Mouse (Mus musculus): ENCODE measurements around the gene Gm8279. TPM values are rescaled to one million over a fixed set of nuclear protein-coding genes. Genes with fewer than 3 reads are reported as not detected.
"Not testable (repeated sequence)": the region's sequence is repeated elsewhere in the genome, so short reads cannot be mapped to it uniquely, and the experiment has no call there.

Gm8279 gene
- not detected in 2 replicates for polyA plus RNA-seq (2015; fragmentation: Nextera tagmentation; extraction: Ambion mirVana)

GRCm38 (mm10) chr14:5131219-5131618 is at the start of gene Gm8279:
TSS of gene Gm8279 (plus strand) at chr14:5131519.
- WGBS = 65% methylated on average over 2 of the region's 2 CpGs
- ATAC-seq = not testable (repeated sequence)

DNA sequence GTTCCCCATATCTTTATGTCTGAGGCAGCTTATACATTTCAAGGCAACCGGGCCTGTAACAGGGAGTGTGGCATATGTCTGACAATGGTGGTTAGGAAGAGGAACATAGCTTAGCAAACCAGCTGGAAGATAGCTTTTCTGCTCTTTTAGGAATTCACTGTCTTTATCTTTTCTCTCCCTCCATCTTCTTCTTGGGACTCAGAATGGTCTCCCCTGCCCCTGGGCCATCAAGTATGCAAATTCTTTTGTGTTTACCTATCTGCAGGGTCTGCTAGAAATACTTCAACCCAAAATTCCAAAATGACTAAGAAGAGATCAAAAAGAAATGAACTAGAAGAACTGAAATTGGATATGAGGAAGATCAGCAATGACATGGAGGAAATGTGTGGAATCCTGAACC is 32.9 kb downstream of the Gm8279 start, which contains the start of gene Gm3317:
Gene Gm3317 (plus strand): TSS at position 301 of the 400 bp plus-strand sequence.
- H3K27ac ChIP-seq (ENCODE audit: low read length); H3K4me3 ChIP-seq (replicated peaks; ENCODE audit: low read length); H3K9ac ChIP-seq (replicated peaks; ENCODE audit: low read depth, low read length); H3K36me3 ChIP-seq (ENCODE audit: control insufficient read depth, insufficient read depth); ATAC-seq; H3K4me2 ChIP-seq (ENCODE audit: low read length); H3K27me3 ChIP-seq (replicated peaks; ENCODE audit: control insufficient read depth, insufficient read depth, low read length); H3K9me3 ChIP-seq (ENCODE audit: control insufficient read depth, low read length); H3K4me1 ChIP-seq (replicated peaks; ENCODE audit: control insufficient read depth, insufficient read depth, low read length): not testable (repeated sequence)
- WGBS = no CpG with 5 or more reads among the region's 1 CpGs

More at GRCm38 (mm10) chr14:5131219-5131618, at the start of gene Gm8279:
- H3K27me3 ChIP-seq (replicated peaks; ENCODE audit: control insufficient read depth, insufficient read depth, low read length); H3K9ac ChIP-seq (replicated peaks; ENCODE audit: low read depth, low read length); H3K4me3 ChIP-seq (replicated peaks; ENCODE audit: low read length); H3K4me1 ChIP-seq (replicated peaks; ENCODE audit: control insufficient read depth, insufficient read depth, low read length); H3K4me2 ChIP-seq (ENCODE audit: low read length); H3K36me3 ChIP-seq (ENCODE audit: control insufficient read depth, insufficient read depth); H3K27ac ChIP-seq (ENCODE audit: low read length); H3K9me3 ChIP-seq (ENCODE audit: control insufficient read depth, low read length): not testable (repeated sequence)

GRCm38 (mm10) chr14:5185493-5185892 is 54.2 kb downstream of the Gm8279 start, which contains the start of gene Gm8271:
TSS of gene Gm8271 (plus strand) at chr14:5185793.
- not testable (repeated sequence) for H3K4me2 ChIP-seq (ENCODE audit: low read length); H3K36me3 ChIP-seq (ENCODE audit: control insufficient read depth, insufficient read depth); ATAC-seq; H3K9me3 ChIP-seq (ENCODE audit: control insufficient read depth, low read length); H3K4me3 ChIP-seq (replicated peaks; ENCODE audit: low read length); H3K4me1 ChIP-seq (replicated peaks; ENCODE audit: control insufficient read depth, insufficient read depth, low read length); H3K27ac ChIP-seq (ENCODE audit: low read length); H3K27me3 ChIP-seq (replicated peaks; ENCODE audit: control insufficient read depth, insufficient read depth, low read length); H3K9ac ChIP-seq (replicated peaks; ENCODE audit: low read depth, low read length)
- no CpG with 5 or more reads among the region's 3 CpGs for WGBS

Other genes starting within 250 kb of the Gm8279 start
- gene Gm3278, start 239.1 kb upstream of the Gm8279 start, polyA plus RNA-seq (2015; fragmentation: Nextera tagmentation; extraction: Ambion mirVana) = not detected in 2 replicates
- gene Gm8297, start 147.6 kb upstream of the Gm8279 start, polyA plus RNA-seq (2015; fragmentation: Nextera tagmentation; extraction: Ambion mirVana) = not detected in 2 replicates
- gene Gm3298, start 115.6 kb upstream of the Gm8279 start, polyA plus RNA-seq (2015; fragmentation: Nextera tagmentation; extraction: Ambion mirVana) = not detected in 2 replicates
- not detected in 2 replicates for gene 4930555G01Rik, start 80.9 kb upstream of the Gm8279 start, polyA plus RNA-seq (2015; fragmentation: Nextera tagmentation; extraction: Ambion mirVana)
- 8.5 and 9.2 TPM in 2 replicates for gene Gm8281, start 60.5 kb upstream of the Gm8279 start, polyA plus RNA-seq (2015; fragmentation: Nextera tagmentation; extraction: Ambion mirVana)
- gene Gm3317, start 33.0 kb downstream of the Gm8279 start, polyA plus RNA-seq (2015; fragmentation: Nextera tagmentation; extraction: Ambion mirVana) = not detected in 2 replicates
- not detected in 2 replicates for gene Gm8271, start 54.3 kb downstream of the Gm8279 start, polyA plus RNA-seq (2015; fragmentation: Nextera tagmentation; extraction: Ambion mirVana)
- not detected in 2 replicates for gene Gm3526, start 129.1 kb downstream of the Gm8279 start, polyA plus RNA-seq (2015; fragmentation: Nextera tagmentation; extraction: Ambion mirVana)
- gene Gm3542, start 203.4 kb downstream of the Gm8279 start, polyA plus RNA-seq (2015; fragmentation: Nextera tagmentation; extraction: Ambion mirVana) = not detected in 2 replicates

Data from forebrain, embryonic 16.5 days (tissue).